Mouse (Mus musculus): ENCODE data around the gene Fgfr2. TPM values are rescaled to one million over a fixed set of nuclear protein-coding genes. Genes with fewer than 3 reads are reported as not detected.
A peak's percentile ranks its signal among the peaks of the same experiment; 100 is the strongest.

The Fgfr2 gene
- total RNA-seq, 2 experiments from 2014 or later: 1.5 to 1.7 TPM

GRCm38 (mm10) chr7:130636902-130637301, 2486.2 kb downstream of the Fgfr2 start:
- DNase-seq: no peak
- intact Hi-C loops (cut with DNase I): no loop called here

- no peak for DNase-seq
- intact Hi-C loops (cut with DNase I): no loop called here
Measured at GRCm38 (mm10) chr7:130636274-130636673, 2486.9 kb downstream of the Fgfr2 start.

GRCm38 (mm10) chr7:130635212-130635611, 2487.9 kb downstream of the Fgfr2 start:
- no peak for DNase-seq
- intact Hi-C loops (cut with DNase I): no loop called here

DNA sequence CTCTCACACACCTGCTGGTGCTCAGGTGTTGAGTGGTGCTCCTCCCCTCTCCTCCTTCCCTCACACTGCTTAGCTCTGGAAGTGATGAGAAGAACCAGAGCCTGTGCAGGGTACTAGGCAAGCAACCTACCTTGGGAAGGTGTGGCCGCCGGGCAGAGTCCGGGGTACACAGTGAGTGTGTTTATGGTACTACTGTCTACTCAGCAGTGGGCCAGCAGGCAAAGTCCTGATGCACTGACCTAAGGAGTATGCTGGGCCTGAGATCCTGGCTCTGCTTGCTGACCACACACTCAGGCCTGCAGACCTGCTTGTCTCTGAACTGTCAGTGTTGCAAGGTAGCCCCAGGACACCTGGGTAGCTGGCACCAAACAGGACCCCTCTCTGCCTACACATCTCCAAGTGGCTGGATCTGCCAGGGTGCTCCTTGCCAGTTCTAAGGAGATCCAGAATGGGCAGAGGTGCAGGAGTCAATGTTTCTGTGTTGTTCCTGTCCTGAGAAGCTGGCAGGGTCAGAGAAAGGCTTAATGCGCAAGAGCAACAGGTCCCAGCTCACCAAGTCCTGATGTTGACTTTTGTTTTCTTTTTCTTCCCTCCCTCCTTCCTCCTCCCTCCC, 2488.8 kb downstream of the Fgfr2 start:
- no peak for DNase-seq
- intact Hi-C loops (cut with DNase I): no loop called here

DNA sequence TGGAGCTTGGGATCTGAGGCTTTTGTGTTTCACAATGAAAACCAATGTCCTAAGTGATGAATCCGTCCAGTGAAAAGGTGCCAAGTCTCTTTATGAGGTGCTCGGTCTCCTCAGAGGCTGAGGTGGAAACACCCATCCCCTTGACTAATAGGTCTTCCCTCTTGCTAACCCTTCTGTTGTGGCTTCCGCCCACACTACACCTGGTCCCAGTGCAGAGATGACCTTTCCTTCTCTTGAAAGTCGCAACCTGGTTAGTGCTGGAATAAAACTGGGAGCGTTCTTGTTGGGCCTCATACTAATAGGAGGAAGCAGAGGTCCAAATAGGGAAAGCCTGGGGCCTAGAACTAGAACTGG, 2490.8 kb downstream of the Fgfr2 start:
- DNase-seq: no peak
- intact Hi-C loops (cut with DNase I): no loop called here

- peak; percentile 52 to 59 for DNase-seq
Measured at GRCm38 (mm10) chr7:130631553-130632378, 2491.4 kb downstream of the Fgfr2 start.

DNA sequence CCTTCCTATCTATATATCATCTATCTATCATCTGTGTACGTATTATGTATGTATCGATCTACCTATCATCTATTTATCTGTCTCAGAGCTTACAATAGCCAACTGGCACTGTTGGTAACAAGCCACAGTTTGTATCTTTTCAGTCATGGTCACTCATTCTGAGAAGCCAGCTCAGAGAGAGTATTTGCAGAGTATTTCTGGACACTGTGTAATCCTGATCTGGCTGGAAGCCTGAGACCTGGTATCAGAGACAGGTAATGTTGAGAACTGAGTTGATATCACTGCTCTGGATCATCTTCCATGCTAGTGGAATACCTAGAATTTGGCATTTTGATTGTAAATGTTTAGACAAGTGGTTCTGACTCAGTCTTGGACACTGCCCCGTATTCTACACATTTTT, 2492.2 kb downstream of the Fgfr2 start:
- intact Hi-C loops (cut with DNase I): no loop called here

More at GRCm38 (mm10) chr7:130631553-130632378, 2491.4 kb downstream of the Fgfr2 start:
- intact Hi-C loops (cut with DNase I): no loop called here

DNA sequence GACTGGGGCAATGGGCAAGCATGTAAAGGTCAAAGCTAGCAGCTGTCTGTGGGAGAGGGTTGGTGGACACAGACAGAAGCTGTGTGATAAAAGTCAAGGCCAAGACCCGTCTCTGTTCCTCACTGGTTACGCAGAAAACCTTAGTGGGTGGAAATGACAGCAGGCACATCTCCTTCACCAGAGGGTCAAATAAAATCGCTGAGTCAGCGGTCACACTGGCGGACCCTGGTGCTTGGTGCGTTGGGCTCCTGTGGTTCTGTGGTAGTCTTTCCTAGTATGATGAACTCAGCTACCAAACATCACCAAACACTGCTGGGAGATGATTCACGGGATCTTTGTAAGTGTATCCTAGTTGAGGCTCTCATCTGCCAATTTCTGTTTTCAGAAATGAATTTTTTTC, 2493.2 kb downstream of the Fgfr2 start:
- intact Hi-C loops (cut with DNase I): no loop called here
- no peak for DNase-seq

More for the DNA sequence above, 2492.2 kb downstream of the Fgfr2 start:
- DNase-seq: no peak

DNA sequence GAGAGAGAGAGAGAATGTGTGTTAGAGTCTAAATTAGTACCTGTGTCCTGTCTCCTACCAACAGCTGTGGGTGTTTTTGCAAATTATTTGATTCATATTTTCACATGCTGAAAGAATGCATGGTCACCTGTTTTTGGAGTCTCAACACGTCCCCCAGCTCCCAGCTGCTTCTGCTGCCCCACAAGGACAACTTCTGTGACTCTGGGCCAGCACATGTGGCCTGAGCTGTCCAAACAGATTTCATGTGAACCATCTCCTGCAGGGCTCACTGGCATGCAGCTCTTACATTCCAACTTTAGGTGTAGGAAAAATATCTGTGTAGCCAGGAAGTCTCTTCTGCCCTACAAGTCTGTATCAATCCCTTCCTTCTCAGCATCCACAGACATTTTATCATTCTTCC, 2494.5 kb downstream of the Fgfr2 start:
- no peak for DNase-seq
- intact Hi-C loops (cut with DNase I): no loop called here

- DNase-seq: no peak
- intact Hi-C loops (cut with DNase I): no loop called here
Measured at GRCm38 (mm10) chr7:130625361-130625760, 2497.8 kb downstream of the Fgfr2 start.

- DNase-seq: no peak
- intact Hi-C loops (cut with DNase I): no loop called here
Measured at GRCm38 (mm10) chr7:130624299-130624698, 2498.9 kb downstream of the Fgfr2 start.

DNA sequence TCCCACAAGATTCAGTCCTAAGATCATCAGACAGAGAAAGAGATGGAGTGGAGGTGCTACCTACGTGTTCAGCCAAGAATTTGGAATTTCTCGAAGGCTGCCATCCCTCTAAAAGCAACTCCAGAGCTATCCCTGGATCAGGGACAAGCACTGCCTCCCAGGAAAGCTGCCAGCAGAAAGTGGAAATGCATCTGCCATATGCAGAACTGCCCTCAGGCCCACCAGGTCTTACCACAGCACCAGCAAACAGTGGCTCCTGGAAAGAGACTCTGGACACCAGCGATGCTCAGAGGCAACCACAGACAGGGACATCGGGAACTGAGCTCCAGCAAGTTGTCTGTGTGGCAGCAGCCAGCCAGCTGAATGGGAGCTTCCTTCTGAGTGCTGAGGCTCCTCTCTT, 2500.8 kb downstream of the Fgfr2 start:
- intact Hi-C loops (cut with DNase I): no loop called here
- DNase-seq: no peak

DNA sequence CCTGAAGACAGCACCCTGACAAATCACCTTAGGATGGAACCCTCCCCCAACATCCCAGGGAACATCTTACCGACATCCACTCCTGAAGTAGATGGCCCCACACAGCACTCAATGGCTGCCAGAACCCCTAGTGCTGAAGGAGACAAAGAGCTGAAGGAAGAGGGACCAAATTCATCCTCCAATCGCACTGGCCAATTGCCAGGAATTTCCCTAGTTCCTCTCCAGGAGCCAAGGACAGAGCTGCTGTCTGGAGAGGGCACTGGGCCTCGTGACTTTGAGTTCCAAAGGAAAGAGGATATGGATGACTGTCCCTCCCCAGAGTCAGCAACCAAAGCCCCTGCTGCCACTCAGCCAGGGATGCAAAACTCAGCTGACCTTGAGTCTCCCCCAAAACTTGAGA, 2501.2 kb downstream of the Fgfr2 start:
- intact Hi-C loops (cut with DNase I): no loop called here
- peak in 1 of 2 experiments; percentile 37 for DNase-seq

GRCm38 (mm10) chr7:130621068-130621467, 2502.1 kb downstream of the Fgfr2 start:
- no peak for DNase-seq
- intact Hi-C loops (cut with DNase I): no loop called here

DNA sequence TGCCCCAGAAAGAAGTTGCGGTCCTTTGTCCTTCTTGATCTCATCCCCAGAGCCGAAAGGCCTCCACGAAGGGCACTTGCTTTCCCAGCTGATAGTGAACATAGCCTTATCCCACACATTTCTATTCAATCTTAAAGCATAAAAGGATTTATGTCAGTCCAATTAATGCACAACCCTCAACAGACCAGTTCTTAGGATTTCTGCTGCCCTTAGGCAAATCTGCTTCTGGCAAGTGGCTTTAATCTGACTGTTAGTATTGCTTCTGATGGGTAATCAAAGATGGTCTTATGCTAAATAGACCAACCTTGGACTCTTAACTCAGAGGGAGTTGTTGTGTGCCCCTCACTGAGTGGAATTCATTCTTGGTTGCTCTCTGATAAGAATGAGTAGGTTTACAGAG, 2505.6 kb downstream of the Fgfr2 start:
- no peak for DNase-seq
- intact Hi-C loops (cut with DNase I): no loop called here

- no peak for DNase-seq
- intact Hi-C loops (cut with DNase I): no loop called here
Measured at GRCm38 (mm10) chr7:130613973-130614372, 2509.2 kb downstream of the Fgfr2 start.

DNA sequence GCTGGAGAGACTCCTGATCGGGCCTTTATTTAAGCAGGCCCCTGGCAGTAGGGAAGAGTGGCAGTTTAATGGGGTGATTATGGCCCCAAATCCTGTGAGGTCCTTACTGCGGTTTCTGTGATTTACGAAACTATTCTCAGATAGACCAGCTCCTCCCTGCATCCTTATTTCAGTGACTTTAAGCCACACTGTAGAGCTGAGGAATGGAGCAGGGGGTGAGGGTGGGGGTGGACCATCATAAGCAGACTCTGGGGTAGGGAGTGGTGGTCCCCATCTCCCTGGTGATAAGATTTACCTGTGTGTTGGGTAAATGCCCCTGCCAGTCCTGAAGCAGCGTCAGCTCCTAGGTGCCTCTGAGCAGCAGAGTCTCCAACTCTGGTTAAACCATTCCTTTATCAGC, 2516.2 kb downstream of the Fgfr2 start:
- intact Hi-C loops (cut with DNase I): loop anchor here (5.0 kb wide), 1 partner anchor 65 kb away; no protein-coding TSS in a partner anchor
- DNase-seq: no peak

DNA sequence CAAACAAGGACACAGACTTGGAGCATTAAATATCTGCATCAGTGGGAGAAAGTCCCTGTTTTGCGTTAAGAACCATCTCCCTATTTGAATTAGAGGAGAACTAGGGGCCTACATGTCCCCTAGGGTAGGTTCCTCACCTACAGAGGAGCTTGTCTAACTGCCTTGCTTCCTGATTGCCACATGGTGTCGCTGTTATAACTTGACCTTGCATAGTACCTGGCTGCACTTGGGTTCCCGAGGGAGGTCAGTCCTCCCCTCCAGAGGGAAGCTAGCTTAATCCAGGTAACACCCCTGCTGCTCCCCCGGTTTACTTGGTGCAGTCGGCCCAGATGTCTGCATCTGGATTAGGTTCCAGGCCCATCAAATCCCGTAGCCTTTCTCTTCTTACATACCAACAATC, 2518.0 kb downstream of the Fgfr2 start:
- DNase-seq: no peak
- intact Hi-C loops (cut with DNase I): loop anchor here (2.0 to 5.0 kb wide), 3 partner anchors 67 to 150 kb away; no protein-coding TSS in a partner anchor

DNA sequence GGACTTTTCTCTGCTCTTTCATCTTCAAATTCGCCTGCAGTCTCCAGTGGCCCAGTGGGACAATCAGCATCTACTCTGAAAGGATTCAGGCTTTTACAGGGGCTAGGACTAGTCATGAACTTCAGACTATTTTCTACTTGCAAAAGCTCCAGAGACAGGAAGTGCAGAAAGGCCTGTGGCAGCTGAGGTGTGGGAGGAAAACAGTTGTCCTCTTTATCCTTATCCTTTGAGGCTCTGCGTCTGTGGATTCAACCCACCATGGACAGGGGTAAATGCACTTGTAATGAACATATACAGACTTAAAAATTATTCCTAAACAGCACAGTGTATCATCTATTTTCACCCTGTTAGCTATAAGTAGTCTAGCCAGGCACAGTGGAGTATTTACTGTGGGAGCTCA, 2518.8 kb downstream of the Fgfr2 start:
- intact Hi-C loops (cut with DNase I): loop anchor here (2.0 kb wide), 2 partner anchors 88 to 150 kb away; no protein-coding TSS in a partner anchor

GRCm38 (mm10) chr7:130603556-130603955, 2519.6 kb downstream of the Fgfr2 start:
- intact Hi-C loops (cut with DNase I): no loop called here
- DNase-seq: no peak

More for the DNA sequence above, 2518.8 kb downstream of the Fgfr2 start:
- no peak for DNase-seq

- intact Hi-C loops (cut with DNase I): no loop called here
- DNase-seq: no peak
Measured at GRCm38 (mm10) chr7:130602804-130603203, 2520.3 kb downstream of the Fgfr2 start.

DNA sequence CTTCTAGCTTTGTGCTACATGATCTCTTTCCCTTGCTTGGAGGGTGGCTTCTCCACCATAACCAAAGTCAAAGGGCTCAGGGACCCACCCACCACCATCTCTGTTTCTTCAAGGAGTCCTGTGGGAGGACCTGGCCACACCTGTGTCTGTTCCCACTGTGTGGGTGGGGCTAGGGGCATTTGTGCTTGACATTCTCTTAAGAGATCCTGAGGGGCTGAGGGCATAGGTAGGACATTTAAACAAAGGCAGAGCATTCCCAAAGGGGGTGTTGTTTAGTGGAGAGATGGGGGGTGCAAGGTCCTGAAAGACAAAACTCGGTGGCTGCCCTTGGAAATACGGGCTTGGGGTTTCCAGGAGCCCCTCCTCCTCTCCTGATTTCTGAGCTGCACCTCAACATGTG, 2522.6 kb downstream of the Fgfr2 start:
- intact Hi-C loops (cut with DNase I): no loop called here
- no peak for DNase-seq
